Mouse (Mus musculus) bone marrow, adult 2 months (tissue): ENCODE measurements at regions not wholly inside any gene's neighbourhood (a gene's known extent, or its start where the extent isn't known, plus 50 kb on each side); places are given as distances from the start of the nearest gene placed in this dataset.

ENCODE experiments used
- CTCF ChIP-seq: fragments of 200-500 bp; IDR thresholded peaks from 2 replicates; pipeline ENCODE4 v1.5.1; 2011; ENCODE audit warnings: low read length, control low read depth; ENCODE audit not compliant: control insufficient read depth, insufficient read depth
- POLR2A ChIP-seq: fragments of 200-500 bp; IDR thresholded peaks from 2 replicates; pipeline ENCODE4 v1.6.1; 2011; ENCODE audit warnings: low read depth, mild to moderate bottlenecking, control low read depth, low read length, borderline replicate concordance; ENCODE audit not compliant: control insufficient read depth

- TF ChIP-seq CTCF (no peak), POLR2A (no peak)
Observed at GRCm38 (mm10) chr16:9138552-9139224, 308.8 kb downstream of the 1810013L24Rik start.
